Mouse (Mus musculus): ENCODE measurements around the gene Olfr1415.
"Not testable (repeated sequence)": the region's sequence is repeated elsewhere in the genome, so short reads cannot be mapped to it uniquely, and the experiment has no call there.

Gene Olfr1415

DNA sequence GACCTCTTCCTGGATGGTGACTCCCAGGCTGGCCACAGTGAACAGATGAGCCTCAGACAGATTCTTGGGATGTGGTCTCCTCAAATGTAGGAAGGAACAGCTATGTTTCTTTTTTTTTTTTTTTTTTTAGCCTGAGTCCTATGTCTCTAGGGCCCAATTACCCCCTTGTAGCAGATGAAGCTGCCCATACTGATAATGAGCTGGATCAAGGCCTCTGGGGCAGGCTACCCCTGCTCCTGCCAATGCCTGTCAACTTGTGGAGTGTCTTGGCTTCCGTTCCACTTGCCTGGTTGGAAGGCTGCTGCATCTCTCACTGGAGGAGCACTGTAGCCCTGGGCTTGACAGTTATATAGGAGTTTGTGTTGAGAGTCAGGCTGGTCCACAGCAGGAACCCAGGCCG, at the start of gene Olfr1415:
TSS of gene Olfr1415 (minus strand) at position 101 of the 400 bp plus-strand sequence.
- CTCF ChIA-PET: no interaction called here

GRCm38 (mm10) chr1:92539071-92539470, 43.2 kb upstream of the Olfr1415 start:
- CTCF ChIA-PET: no interaction called here

- CTCF ChIA-PET: no interaction called here
Observed at GRCm38 (mm10) chr1:92536972-92537371, 41.1 kb upstream of the Olfr1415 start.

- CTCF ChIA-PET: no interaction called here
Observed at GRCm38 (mm10) chr1:92523764-92524163, 27.9 kb upstream of the Olfr1415 start.

DNA sequence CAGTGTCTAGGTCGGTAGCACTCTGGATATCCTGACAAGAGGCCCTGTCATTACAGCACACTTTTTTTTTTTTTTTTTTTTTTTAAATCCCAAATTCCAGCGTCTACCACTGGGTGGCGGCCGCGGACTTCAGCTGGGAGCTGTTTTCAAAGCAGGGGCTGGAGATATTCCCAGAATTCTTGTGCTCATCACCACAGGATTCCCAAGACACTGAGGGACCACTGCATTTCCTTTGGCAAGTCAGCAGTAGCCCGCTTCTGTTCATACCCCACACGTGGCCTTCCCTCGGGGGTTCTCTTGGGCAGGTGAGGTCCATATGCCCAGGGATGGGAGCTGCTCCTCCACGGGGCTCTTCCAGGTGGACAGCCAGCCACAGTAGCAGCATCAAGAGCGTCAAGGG, 25.5 kb upstream of the Olfr1415 start:
- CTCF ChIA-PET: interaction anchor here (0.6 to 0.8 kb wide), 2 partner anchors 558 to 1537 kb away, joined by 3 read pairs; no protein-coding TSS in a partner anchor

DNA sequence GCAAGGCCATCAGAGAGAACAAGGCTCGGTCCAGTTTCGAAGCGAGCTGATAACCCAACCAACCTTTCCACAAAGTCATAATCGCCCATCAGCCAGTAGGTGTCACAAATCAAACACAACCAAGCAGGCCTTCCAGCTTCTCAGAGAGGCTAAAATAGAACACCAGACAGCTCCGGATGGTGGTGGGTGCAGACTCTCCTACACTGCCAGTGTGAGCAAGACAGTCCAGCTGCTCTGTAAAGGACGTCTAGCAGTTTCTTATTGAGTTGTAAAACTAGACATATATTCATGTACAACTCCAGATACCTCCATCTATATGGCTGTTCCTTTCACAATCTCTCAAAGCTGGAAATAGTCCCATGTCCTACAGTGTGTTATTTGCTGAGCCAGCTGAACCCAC, 23.1 kb upstream of the Olfr1415 start:
- CTCF ChIA-PET: no interaction called here

DNA sequence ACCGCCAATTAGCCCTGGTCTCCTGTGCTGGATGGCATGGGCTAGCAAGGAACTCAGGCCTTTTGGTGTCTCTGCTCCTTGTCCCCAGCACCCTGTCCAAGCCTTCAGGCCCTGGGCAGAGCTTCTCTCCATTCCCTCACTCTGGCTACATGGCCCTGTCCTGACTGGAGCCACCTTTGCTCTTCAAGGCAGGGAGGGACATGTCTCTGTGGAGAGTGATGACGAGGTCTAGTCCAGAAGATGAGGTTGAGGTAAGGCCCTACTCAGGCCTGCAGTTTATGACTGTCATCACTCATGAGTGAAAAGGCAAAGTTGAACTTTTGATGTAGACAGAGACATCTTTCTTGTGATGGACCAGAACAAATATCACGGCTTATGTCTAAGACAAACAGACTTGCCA, 22.7 kb upstream of the Olfr1415 start, which contains the start of gene Olfr1414:
TSS of gene Olfr1414 (minus strand) at position 101 of the 400 bp plus-strand sequence.
- CTCF ChIA-PET: no interaction called here

DNA sequence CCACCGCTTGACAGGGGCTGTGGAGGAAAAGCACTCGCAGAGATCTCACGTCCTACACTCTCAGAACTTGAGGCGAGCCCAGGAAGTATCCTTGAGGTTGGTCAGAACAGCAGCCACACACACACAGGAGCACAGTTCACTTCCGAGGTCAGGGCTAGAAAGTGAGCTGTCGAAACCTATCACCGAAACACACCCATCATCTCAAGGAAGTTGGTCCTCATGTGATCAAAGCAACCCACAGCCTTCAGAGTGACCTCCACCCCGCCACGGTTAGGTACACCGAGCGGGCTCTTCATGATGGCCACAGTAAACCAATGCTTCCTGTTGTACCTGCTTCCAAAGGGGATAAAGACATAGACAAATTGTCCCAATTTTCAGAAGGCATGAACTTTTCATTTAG, 19.5 kb upstream of the Olfr1415 start:
- CTCF ChIA-PET: no interaction called here

GRCm38 (mm10) chr1:92511646-92512045, 15.7 kb upstream of the Olfr1415 start:
- CTCF ChIA-PET: not testable (repeated sequence)

DNA sequence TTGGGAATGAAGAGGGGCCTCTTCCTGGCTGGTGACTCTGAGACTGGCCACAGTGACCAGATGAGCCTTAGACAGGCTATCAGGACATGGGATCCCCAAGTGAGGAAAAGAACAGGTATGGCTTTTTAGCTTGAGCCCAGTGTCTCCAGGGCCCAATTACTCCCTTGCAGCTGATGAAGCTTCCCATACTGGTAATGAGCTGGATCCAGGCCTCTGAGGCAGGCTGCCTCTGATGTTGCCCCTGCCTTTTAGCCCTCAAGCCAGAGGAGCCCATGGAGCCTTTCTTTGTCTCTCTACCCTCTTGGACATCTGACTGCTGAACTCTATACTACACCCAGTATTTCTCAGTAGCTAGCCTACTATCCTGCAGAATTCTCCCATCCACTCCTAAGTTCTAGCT, 10.9 kb downstream of the Olfr1415 start, which contains the start of gene Olfr1416:
TSS of gene Olfr1416 (minus strand) at position 101 of the 400 bp plus-strand sequence.
- CTCF ChIA-PET: interaction anchor here (0.5 kb wide), 1 partner anchor 9 kb away, joined by 9 read pairs; no protein-coding TSS in a partner anchor

DNA sequence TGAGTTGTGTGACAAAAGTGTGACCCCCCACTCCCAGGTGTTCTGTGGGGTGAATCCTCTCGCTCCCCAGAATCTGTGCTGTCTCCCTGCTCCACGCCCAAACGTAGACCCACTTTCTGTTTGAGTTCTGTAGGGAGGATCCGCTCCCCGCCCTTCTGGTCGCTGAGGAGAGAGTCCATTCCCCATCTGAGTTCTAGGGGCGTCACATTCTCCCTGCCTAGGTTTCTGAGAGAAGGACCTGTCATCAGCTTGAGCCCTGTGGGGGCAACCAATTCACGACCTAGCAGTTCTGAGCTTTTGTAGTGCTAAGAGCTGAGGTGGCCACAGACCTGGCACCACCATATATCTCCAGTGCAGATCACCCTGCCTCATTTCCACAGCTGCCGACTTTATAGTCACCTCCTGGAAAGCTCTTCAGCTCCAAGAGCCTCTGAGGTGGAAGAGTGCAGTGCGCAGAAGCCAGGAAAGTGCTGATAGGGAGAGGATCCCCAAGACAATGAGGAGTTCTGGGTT, 21.8 kb downstream of the Olfr1415 start:
- CTCF ChIA-PET: interaction anchor here (0.6 kb wide), 1 partner anchor 543 kb away, joined by 6 read pairs; no protein-coding TSS in a partner anchor

- CTCF ChIA-PET: interaction anchor here (0.6 kb wide), 1 partner anchor 543 kb away, joined by 6 read pairs; no protein-coding TSS in a partner anchor
Observed at GRCm38 (mm10) chr1:92473165-92474041, 22.5 kb downstream of the Olfr1415 start, which contains the start of gene Ndufa10. Ndufa10 (minus strand) TSS chr1:92473860.

DNA sequence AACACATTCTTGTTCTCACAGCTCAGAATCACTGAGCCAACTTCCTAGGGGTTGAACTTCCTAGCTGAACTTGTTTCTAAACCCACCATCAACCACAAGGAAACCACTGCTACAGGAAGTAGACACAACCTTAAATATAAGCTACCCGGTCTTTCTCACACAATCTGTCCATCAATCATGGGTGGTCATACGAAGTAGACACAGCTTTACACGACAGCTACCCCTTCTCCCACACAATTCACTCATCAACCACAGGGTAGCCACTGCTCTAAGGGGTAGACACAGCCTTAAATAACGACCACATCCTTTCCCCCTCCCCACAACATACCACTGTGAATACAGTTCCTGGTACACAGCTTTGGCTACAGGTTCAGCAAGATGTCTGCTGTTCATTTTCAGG, 27.0 kb downstream of the Olfr1415 start:
- CTCF ChIA-PET: no interaction called here

DNA sequence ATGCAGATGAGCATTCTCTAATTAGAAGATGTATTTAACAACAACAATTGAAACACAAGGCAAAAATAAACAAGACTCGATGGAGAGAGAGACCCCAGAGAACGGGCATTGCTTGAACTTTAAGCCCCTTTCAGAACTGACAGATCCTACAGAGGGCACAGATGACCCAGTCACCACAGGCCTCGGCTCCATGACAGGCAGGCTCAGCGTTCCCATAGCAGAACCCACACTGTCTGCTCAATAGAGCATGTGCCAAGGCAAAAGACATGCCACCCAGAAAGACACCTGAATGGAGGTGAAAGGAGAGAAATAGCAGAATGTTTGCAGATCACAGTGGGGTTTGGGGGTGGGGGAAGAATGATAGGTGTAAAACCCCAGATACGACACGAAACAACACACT, 37.5 kb downstream of the Olfr1415 start:
- CTCF ChIA-PET: no interaction called here

- CTCF ChIA-PET: no interaction called here
Observed at GRCm38 (mm10) chr1:92457758-92458157, 38.1 kb downstream of the Olfr1415 start.

GRCm38 (mm10) chr1:92453751-92454445, 42.0 kb downstream of the Olfr1415 start:
- CTCF ChIA-PET: no interaction called here

DNA sequence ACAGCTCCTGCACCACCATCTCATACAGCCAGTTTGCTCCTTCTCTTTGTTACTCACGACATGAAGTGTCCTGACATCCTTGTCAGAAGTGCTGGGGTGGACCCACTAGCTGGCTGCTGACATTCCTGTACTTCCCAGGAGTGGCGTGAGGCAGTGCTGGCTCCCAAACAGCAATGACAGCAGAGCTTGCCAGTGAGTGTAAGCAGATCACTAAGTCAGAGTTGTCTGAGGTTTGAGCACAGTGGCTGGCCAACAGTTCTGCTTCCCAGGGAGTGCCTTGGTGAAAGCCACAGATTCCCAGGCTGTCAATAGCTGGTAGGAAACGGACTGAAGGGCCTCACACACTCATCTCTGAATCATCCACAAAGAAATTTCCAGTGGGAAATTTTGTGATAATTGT, 47.6 kb downstream of the Olfr1415 start:
- CTCF ChIA-PET: no interaction called here

GRCm38 (mm10) chr1:92441453-92442063, 54.3 kb downstream of the Olfr1415 start:
- CTCF ChIA-PET: no interaction called here

- CTCF ChIA-PET: no interaction called here
Observed at GRCm38 (mm10) chr1:92440066-92440750, 55.7 kb downstream of the Olfr1415 start.
